Mouse (Mus musculus): ENCODE results near the gene Tle6. TPM values are rescaled to one million over a fixed set of nuclear protein-coding genes. Genes with fewer than 3 reads are reported as not detected.

The Tle6 gene
- polyA plus RNA-seq, 1 experiment from 2014 or later, result 30.7 TPM

DNA sequence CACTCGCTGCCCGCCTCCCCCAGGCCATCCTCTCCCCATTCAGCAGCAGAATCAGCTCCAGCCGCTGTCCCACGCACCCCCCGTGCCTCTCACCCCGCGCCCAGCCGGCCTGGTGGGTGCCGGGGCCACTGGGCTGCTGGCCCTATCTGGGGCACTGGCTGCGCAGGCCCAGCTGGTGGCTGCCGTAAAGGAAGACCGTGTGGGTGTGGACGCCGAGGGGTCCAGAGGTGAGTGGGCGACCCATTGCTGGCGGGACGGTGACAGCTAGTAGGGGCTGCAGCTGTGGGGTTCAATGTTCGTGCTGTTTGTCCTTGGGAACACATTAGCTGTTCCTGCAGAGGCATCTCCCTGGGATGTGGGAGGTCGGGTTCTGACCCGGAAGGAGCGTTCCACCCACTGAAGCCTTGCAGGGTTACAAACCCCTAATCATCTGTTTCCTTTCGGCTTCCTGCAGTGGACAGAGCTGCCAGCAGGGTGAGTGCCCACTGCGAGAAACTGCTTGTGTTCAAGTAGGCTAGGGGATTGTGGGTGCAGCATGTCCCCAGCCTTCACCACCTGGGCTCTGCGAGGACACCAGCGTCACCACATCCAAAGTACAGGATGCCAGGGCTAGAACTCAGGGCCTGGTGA, 20.3 kb downstream of the Tle6 start:
- WGBS, result 49% methylated on average over 25 of the region's 25 CpGs
- peaks cover 7% of the 10 kb centered on the region in 2 experiments; a peak in 2 of 4 replicates for H3K4me1 ChIP-seq (ENCODE audit: control insufficient read depth in 2 of 2, insufficient read depth in 2 of 2, low read length in 2 of 2)
- H3K9me3 ChIP-seq (ENCODE audit: control insufficient read depth, low read length), result no peaks in the 10 kb centered on the region
- peaks cover 43% of the 10 kb centered on the region for H3K36me3 ChIP-seq (ENCODE audit: control insufficient read depth, insufficient read depth, low read length)
- H3K9ac ChIP-seq (ENCODE audit: low read length), result no peak overlapping the region
- H3K4me2 ChIP-seq (ENCODE audit: low read length), result no peak overlapping the region
- no peak overlapping the region for H3K27ac ChIP-seq (replicated peaks in 1 of 2; ENCODE audit: control insufficient read depth in 1 of 2, insufficient read depth in 1 of 2, low read depth in 2 of 2, low read length in 2 of 2)
- H3K4me3 ChIP-seq (ENCODE audit: control insufficient read depth in 1 of 2, insufficient read depth in 1 of 2, low read depth in 1 of 2, low read length in 2 of 2), result no peak overlapping the region
- 0 out of 2 replicates have a peak, but pooled peaks cover 7% of the 10 kb centered on the region for H3K27me3 ChIP-seq (ENCODE audit: control insufficient read depth, insufficient read depth, low read length)
- ATAC-seq (ENCODE audit: insufficient number of reproducible peaks, insufficient read depth, low FRiP score, low read depth), result no peak

DNA sequence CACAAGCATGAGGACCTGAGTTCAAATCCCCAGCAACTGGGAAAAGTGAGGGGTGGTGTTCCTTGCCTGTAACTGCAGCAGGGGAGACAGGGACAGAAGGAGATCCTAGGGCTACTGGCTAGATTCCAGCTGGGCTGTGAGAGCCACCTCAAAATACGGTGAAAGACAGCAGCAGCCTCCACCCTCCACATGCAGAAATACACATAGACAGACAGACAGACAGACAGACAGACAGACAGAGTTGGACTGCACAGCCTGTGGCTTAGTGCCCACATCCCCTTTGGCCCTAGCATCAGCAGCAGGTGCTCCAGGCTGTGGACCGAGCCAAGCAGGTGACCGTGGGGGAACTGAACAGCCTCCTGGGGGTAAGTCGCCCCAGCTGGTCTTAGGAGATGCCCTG, 20.9 kb downstream of the Tle6 start:
- no peaks in the 10 kb centered on the region for H3K9me3 ChIP-seq (ENCODE audit: control insufficient read depth, low read length)
- 65% methylated on average over 4 of the region's 4 CpGs for WGBS
- no peak for ATAC-seq (ENCODE audit: insufficient number of reproducible peaks, insufficient read depth, low FRiP score, low read depth)
- no peak overlapping the region for H3K4me3 ChIP-seq (ENCODE audit: control insufficient read depth in 1 of 2, insufficient read depth in 1 of 2, low read depth in 1 of 2, low read length in 2 of 2)
- no peak overlapping the region for H3K9ac ChIP-seq (ENCODE audit: low read length)
- peaks cover 37% of the 10 kb centered on the region; the same call in 1 of the 2 replicates for H3K36me3 ChIP-seq (ENCODE audit: control insufficient read depth, insufficient read depth, low read length)
- 0 out of 2 replicates have a peak, but pooled peaks cover 7% of the 10 kb centered on the region for H3K27me3 ChIP-seq (ENCODE audit: control insufficient read depth, insufficient read depth, low read length)
- peaks cover 9% of the 10 kb centered on the region in 2 experiments; a peak in 2 of 4 replicates for H3K4me1 ChIP-seq (ENCODE audit: control insufficient read depth in 2 of 2, insufficient read depth in 2 of 2, low read length in 2 of 2)
- no peak overlapping the region for H3K27ac ChIP-seq (replicated peaks in 1 of 2; ENCODE audit: control insufficient read depth in 1 of 2, insufficient read depth in 1 of 2, low read depth in 2 of 2, low read length in 2 of 2)
- no peak overlapping the region for H3K4me2 ChIP-seq (ENCODE audit: low read length)

DNA sequence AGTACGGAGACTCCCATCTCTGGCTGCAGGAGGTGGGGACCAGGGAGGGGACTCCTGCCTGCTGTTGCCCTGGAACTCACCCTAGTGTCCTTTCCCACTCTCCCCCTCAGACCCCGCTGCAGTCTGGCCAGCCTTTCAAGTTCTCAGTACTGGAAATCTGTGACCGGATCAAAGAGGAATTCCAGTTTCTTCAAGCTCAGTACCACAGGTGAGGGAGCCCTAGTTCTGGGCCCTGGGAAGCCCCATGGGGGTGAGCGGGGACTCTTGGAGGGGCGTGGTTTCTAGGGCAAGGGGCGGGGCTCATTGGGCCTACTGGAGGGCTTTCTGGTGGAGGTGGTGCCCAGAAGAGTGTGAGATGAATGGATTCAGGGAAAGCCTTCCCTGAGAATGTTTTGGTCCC, 25.2 kb downstream of the Tle6 start:
- H3K4me3 ChIP-seq (ENCODE audit: control insufficient read depth in 1 of 2, insufficient read depth in 1 of 2, low read depth in 1 of 2, low read length in 2 of 2), result peak overlapping the region; percentile 66 to 74
- H3K27ac ChIP-seq (replicated peaks in 1 of 2; ENCODE audit: control insufficient read depth in 1 of 2, insufficient read depth in 1 of 2, low read depth in 2 of 2, low read length in 2 of 2), result peak overlapping the region in 1 of 2 experiments; percentile 48; a peak in 1 of 4 replicates
- H3K27me3 ChIP-seq (ENCODE audit: control insufficient read depth, insufficient read depth, low read length), result 0 out of 2 replicates have a peak, but pooled peaks cover 3% of the 10 kb centered on the region
- H3K4me1 ChIP-seq (ENCODE audit: control insufficient read depth in 2 of 2, insufficient read depth in 2 of 2, low read length in 2 of 2), result peaks cover 21 to 22% of the 10 kb centered on the region in 2 experiments
- ATAC-seq (ENCODE audit: insufficient number of reproducible peaks, insufficient read depth, low FRiP score, low read depth), result no peak
- peak overlapping the region; percentile 86 for H3K9ac ChIP-seq (ENCODE audit: low read length)
- peak overlapping the region; percentile 88 for H3K4me2 ChIP-seq (ENCODE audit: low read length)
- no peaks in the 10 kb centered on the region for H3K9me3 ChIP-seq (ENCODE audit: control insufficient read depth, low read length)
- WGBS, result 3% methylated on average over 6 of the region's 6 CpGs
- peaks cover 8% of the 10 kb centered on the region; the same call in 1 of the 2 replicates for H3K36me3 ChIP-seq (ENCODE audit: control insufficient read depth, insufficient read depth, low read length)

DNA sequence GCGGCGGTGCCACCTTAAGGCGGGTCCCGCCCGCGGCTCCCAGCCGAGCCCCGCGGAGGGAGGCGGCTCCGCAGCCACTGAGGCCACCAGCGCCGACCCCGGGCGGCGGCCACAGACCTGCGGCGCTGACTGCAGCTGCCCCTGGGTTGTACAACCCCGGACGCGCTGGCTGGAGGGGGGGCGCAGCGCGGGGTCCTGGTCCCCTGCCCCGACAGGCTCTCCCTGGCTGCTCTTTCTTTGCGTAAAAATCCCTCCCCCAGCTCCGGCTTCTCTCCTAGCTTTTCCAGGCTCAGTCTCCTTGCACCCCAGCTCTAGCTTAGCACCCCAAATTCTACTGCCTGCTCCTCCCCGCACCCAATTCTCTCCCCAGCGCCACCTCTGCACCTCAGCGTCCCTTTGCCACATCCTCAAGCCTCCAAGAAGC, 25.7 kb downstream of the Tle6 start:
- 0 out of 2 replicates have a peak, but pooled peaks cover 7% of the 10 kb centered on the region for H3K36me3 ChIP-seq (ENCODE audit: control insufficient read depth, insufficient read depth, low read length)
- no peak for ATAC-seq (ENCODE audit: insufficient number of reproducible peaks, insufficient read depth, low FRiP score, low read depth)
- peak overlapping the region; percentile 88 for H3K4me2 ChIP-seq (ENCODE audit: low read length)
- peaks cover 21 to 23% of the 10 kb centered on the region in 2 experiments for H3K4me1 ChIP-seq (ENCODE audit: control insufficient read depth in 2 of 2, insufficient read depth in 2 of 2, low read length in 2 of 2)
- H3K9ac ChIP-seq (ENCODE audit: low read length), result peak overlapping the region; percentile 86
- no peaks in the 10 kb centered on the region for H3K9me3 ChIP-seq (ENCODE audit: control insufficient read depth, low read length)
- peak overlapping the region; percentile 66 to 74 for H3K4me3 ChIP-seq (ENCODE audit: control insufficient read depth in 1 of 2, insufficient read depth in 1 of 2, low read depth in 1 of 2, low read length in 2 of 2)
- H3K27ac ChIP-seq (replicated peaks in 1 of 2; ENCODE audit: control insufficient read depth in 1 of 2, insufficient read depth in 1 of 2, low read depth in 2 of 2, low read length in 2 of 2), result peak overlapping the region in 1 of 2 experiments; percentile 48; a peak in 1 of 4 replicates
- WGBS, result 0% methylated on average over 28 of the region's 30 CpGs
- H3K27me3 ChIP-seq (ENCODE audit: control insufficient read depth, insufficient read depth, low read length), result 0 out of 2 replicates have a peak, but pooled peaks cover 3% of the 10 kb centered on the region

DNA sequence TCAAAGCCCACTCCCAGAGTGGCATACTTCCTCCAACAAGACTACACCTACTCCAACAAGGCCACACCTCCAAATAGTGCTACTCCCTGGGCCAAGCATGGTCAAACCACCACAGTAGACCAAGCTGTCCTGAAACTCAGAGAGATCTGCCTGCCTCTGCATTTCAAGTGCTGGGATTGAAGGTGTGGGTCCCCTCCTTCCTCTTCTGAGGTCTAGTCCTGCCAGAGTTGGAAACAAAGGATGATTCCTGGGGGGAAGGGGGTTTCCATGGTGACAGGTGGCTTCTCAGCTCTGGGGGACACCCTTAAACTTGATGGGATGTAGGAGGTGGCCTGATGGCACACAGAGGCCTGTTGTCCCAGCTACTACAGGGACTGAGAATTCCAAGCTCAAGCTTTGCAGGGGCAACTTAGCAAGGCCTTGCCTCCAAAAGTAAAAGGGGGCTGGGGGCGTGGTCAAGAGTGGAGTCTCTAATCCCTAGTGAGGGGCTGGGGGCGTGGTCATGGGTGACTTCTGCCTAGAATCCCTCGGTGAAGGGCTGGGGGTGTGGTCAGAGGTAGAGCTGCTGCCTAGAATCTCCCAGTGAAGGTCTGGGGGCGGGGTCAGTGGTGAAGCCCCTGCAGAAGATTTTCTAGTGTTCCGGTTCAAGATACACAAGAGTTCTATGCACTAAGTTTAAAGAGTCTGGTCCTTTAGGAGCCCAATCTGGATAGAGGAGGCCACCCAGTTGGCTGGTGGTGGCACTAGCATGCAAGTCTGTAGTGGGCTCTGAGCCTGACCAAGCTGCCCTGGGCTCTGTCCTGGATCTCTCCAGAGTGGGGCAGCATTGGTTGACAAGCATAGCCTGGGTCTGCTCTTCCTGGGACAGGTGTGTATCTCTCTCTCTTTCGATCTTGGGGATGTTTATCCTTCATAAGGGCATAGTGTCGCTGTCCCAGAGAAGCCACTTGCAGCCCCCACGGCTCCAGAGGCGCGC, 26.5 kb downstream of the Tle6 start, which contains the start of gene Tle2:
Gene Tle2, plus strand, starts transcription at position 481 of the 976 bp plus-strand sequence.
- peaks cover 29 to 31% of the 10 kb centered on the region in 2 experiments for H3K4me1 ChIP-seq (ENCODE audit: control insufficient read depth in 2 of 2, insufficient read depth in 2 of 2, low read length in 2 of 2)
- peak within 1 kb of the TSS in 1 of 2 experiments; percentile 48; a peak in 1 of 4 replicates for H3K27ac ChIP-seq (replicated peaks in 1 of 2; ENCODE audit: control insufficient read depth in 1 of 2, insufficient read depth in 1 of 2, low read depth in 2 of 2, low read length in 2 of 2)
- H3K4me3 ChIP-seq (ENCODE audit: control insufficient read depth in 1 of 2, insufficient read depth in 1 of 2, low read depth in 1 of 2, low read length in 2 of 2), result peak within 1 kb of the TSS; percentile 66 to 74
- no peaks in the 10 kb centered on the region for H3K9me3 ChIP-seq (ENCODE audit: control insufficient read depth, low read length)
- H3K9ac ChIP-seq (ENCODE audit: low read length), result peak within 1 kb of the TSS; percentile 86
- 22% methylated on average over 10 of the region's 10 CpGs for WGBS
- H3K27me3 ChIP-seq (ENCODE audit: control insufficient read depth, insufficient read depth, low read length), result no peaks in the 10 kb centered on the region
- no peak for ATAC-seq (ENCODE audit: insufficient number of reproducible peaks, insufficient read depth, low FRiP score, low read depth)
- 0 out of 2 replicates have a peak, but pooled peaks cover 7% of the 10 kb centered on the region for H3K36me3 ChIP-seq (ENCODE audit: control insufficient read depth, insufficient read depth, low read length)
- peak within 1 kb of the TSS; percentile 88 for H3K4me2 ChIP-seq (ENCODE audit: low read length)

DNA sequence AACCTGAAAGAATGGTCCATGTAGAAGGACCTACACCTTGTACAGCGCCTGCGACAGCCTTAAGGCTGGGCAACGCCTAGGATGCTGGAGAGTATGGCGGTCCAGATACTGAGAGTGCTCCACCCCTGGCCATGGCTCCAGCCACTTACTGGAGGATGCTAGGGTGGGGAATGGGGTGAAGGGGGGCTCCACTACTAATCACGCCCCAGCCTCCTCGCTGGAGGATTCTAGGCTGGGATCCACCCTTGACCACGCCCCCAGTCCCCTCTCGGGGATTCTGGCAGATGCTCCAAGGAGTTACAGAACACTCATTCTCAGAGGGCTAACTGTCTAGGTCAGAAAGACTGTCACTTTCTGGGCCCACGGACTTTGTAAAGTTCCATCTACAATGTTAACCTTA, 27.9 kb downstream of the Tle6 start:
- ATAC-seq (ENCODE audit: insufficient number of reproducible peaks, insufficient read depth, low FRiP score, low read depth), result no peak

DNA sequence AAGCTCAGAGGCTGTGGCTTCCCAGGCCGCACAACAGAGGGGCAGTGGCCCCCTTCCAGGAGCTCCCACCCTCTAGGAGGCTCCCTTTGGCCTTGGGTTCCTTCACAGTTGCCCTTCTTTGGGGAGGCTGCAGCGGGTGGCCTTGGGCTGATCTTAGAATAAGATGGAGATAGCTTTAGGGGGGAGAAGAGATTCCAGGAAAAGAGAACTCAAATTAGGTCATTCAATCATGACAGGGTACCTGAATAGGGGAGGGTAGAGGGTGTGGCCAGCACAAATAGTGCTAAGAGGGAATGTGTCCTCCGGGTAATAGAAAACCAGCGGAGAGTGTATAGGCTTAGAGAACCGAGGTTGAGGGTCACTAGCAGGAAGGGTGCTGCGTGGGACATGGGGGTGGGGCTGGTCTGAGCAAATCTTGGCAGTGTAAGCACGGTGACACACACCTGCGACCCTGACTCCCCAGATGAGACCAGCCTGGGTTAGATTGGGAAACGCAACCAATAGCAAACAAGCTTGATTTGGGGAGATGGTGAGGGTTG, 28.7 kb downstream of the Tle6 start:
- Histone ChIP-seq H3K4me2 (ENCODE audit: low read length) (peak overlapping the region; percentile 75), H3K9me3 (ENCODE audit: control insufficient read depth, low read length) (no peaks in the 10 kb centered on the region), H3K9ac (ENCODE audit: low read length) (peak overlapping the region; percentile 60), H3K27ac (replicated peaks in 1 of 2; ENCODE audit: control insufficient read depth in 1 of 2, insufficient read depth in 1 of 2, low read depth in 2 of 2, low read length in 2 of 2) (peak overlapping the region; percentile 20 to 46; a peak in 2 of 4 replicates), H3K4me3 (ENCODE audit: control insufficient read depth in 1 of 2, insufficient read depth in 1 of 2, low read depth in 1 of 2, low read length in 2 of 2) (peak overlapping the region; percentile 27 to 28), H3K27me3 (ENCODE audit: control insufficient read depth, insufficient read depth, low read length) (no peaks in the 10 kb centered on the region), H3K4me1 (ENCODE audit: control insufficient read depth in 2 of 2, insufficient read depth in 2 of 2, low read length in 2 of 2) (peaks cover 40 to 45% of the 10 kb centered on the region in 2 experiments), H3K36me3 (ENCODE audit: control insufficient read depth, insufficient read depth, low read length) (peaks cover 2% of the 10 kb centered on the region)
- ATAC-seq (ENCODE audit: insufficient number of reproducible peaks, insufficient read depth, low FRiP score, low read depth), result no peak
- WGBS, result 17% methylated on average over 9 of the region's 9 CpGs

More for the DNA sequence above, 27.9 kb downstream of the Tle6 start:
- 0 out of 2 replicates have a peak, but pooled peaks cover 6% of the 10 kb centered on the region for H3K36me3 ChIP-seq (ENCODE audit: control insufficient read depth, insufficient read depth, low read length)
- no peak overlapping the region for H3K9ac ChIP-seq (ENCODE audit: low read length)
- WGBS, result 25% methylated on average over 9 of the region's 9 CpGs
- H3K4me1 ChIP-seq (ENCODE audit: control insufficient read depth in 2 of 2, insufficient read depth in 2 of 2, low read length in 2 of 2), result peaks cover 40 to 45% of the 10 kb centered on the region in 2 experiments
- H3K4me3 ChIP-seq (ENCODE audit: control insufficient read depth in 1 of 2, insufficient read depth in 1 of 2, low read depth in 1 of 2, low read length in 2 of 2), result no peak overlapping the region
- no peak overlapping the region for H3K4me2 ChIP-seq (ENCODE audit: low read length)
- H3K9me3 ChIP-seq (ENCODE audit: control insufficient read depth, low read length), result no peaks in the 10 kb centered on the region
- H3K27ac ChIP-seq (replicated peaks in 1 of 2; ENCODE audit: control insufficient read depth in 1 of 2, insufficient read depth in 1 of 2, low read depth in 2 of 2, low read length in 2 of 2), result no peak overlapping the region
- H3K27me3 ChIP-seq (ENCODE audit: control insufficient read depth, insufficient read depth, low read length), result no peaks in the 10 kb centered on the region

All from heart, embryonic 14.5 days (tissue).